Mouse (Mus musculus) cerebellum, adult 2 months (tissue): Measurements from ENCODE around the gene Hoxb4. TPM values are rescaled to one million over a fixed set of nuclear protein-coding genes. Genes with fewer than 3 reads are reported as not detected.

Experiments
- DNase-seq, 2 experiments: peaks; one replicate each; pipeline ENCODE4 v3.0.0; 2021
- H3K27ac ChIP-seq: fragments of 200-500 bp; 2 replicates; pipeline ENCODE4 v1.5.1; 2012; ENCODE audit warnings: low read length, control low read depth, inconsistent platforms; ENCODE audit not compliant: insufficient read depth
- H3K27me3 ChIP-seq: fragments of 200-500 bp; 2 replicates; pipeline ENCODE4 v1.6.1; 2012; ENCODE audit warnings: inconsistent platforms, mild to moderate bottlenecking, low read length, moderate library complexity; ENCODE audit not compliant: control insufficient read depth, insufficient read depth
- H3K4me1 ChIP-seq: fragments of 200-500 bp; 2 replicates; pipeline ENCODE4 v1.6.1; 2011; ENCODE audit warnings: low read length; ENCODE audit not compliant: control insufficient read depth, insufficient read depth
- H3K4me3 ChIP-seq: fragments of 200-500 bp; replicated peaks from 2 replicates; pipeline ENCODE3; 2011; ENCODE audit warnings: mild to moderate bottlenecking, low read depth, low read length, control low read depth; ENCODE audit not compliant: insufficient read depth
- CTCF ChIP-seq: fragments of 200-500 bp; IDR thresholded peaks from 2 replicates; pipeline ENCODE4 v1.5.1; 2011; ENCODE audit warnings: low read depth, mild to moderate bottlenecking, control low read depth, low read length, moderate library complexity, borderline replicate concordance; ENCODE audit not compliant: insufficient read depth
- POLR2A ChIP-seq: fragments of 200-500 bp; IDR thresholded peaks from 2 replicates; pipeline ENCODE4 v1.6.1; 2011; ENCODE audit warnings: low read length, control low read depth, borderline replicate concordance; ENCODE audit not compliant: insufficient read depth
- WGBS: fragments of 180-500 bp; shearing (Covaris S2); methylation state at CpG from one replicate; pipeline ENCODE4 v1.1.7; 2018; 5-methylcytosine and 5-hydroxymethylcytosine counted together
- polyA plus RNA-seq: library from polyadenylated mRNA; depleted of rRNA; stranded (reverse); fragments of >200 nt; gene quantifications from 2 replicates; pipeline ENCODE4 v1.2.3, GENCODE M21; 2012

Gene Hoxb4
- polyA plus RNA-seq, 1 experiment: 1.5 TPM

- H3K4me3 ChIP-seq: no peak overlapping the region
- H3K4me1 ChIP-seq: no peaks in the 10 kb centered on the region
- H3K27me3 ChIP-seq: peaks cover 5% of the 10 kb centered on the region; the same call in 1 of the 2 replicates
- TF ChIP-seq POLR2A: no peak
- TF ChIP-seq CTCF: no peak
- no peak overlapping the region for H3K27ac ChIP-seq
- 8% methylated on average over 2 of the region's 2 CpGs for WGBS
- DNase-seq: no peak
These were observed 15.9 kb downstream of the Hoxb4 start for GRCm38 (mm10) chr11:96334002-96334364.

- Histone ChIP-seq H3K4me1 (no peaks in the 10 kb centered on the region), H3K27ac (no peak overlapping the region), H3K4me3 (no peak overlapping the region), H3K27me3 (peaks cover 5% of the 10 kb centered on the region; the same call in 1 of the 2 replicates)
- 26% methylated on average over 3 of the region's 3 CpGs for WGBS
- no peak for TF ChIP-seq CTCF
- no peak for TF ChIP-seq POLR2A
- DNase-seq: no peak
These were observed 16.9 kb downstream of the Hoxb4 start for GRCm38 (mm10) chr11:96334998-96335397.

- DNase-seq: no peak
- H3K4me1 ChIP-seq: no peaks in the 10 kb centered on the region
- WGBS: 4% methylated on average over 2 of the region's 2 CpGs
- peaks cover 8% of the 10 kb centered on the region; the same call in 1 of the 2 replicates for H3K27me3 ChIP-seq
- H3K4me3 ChIP-seq: no peak overlapping the region
- no peak overlapping the region for H3K27ac ChIP-seq
- TF ChIP-seq CTCF (no peak), POLR2A (no peak)
These were observed 18.5 kb downstream of the Hoxb4 start for GRCm38 (mm10) chr11:96336597-96336996.

DNA sequence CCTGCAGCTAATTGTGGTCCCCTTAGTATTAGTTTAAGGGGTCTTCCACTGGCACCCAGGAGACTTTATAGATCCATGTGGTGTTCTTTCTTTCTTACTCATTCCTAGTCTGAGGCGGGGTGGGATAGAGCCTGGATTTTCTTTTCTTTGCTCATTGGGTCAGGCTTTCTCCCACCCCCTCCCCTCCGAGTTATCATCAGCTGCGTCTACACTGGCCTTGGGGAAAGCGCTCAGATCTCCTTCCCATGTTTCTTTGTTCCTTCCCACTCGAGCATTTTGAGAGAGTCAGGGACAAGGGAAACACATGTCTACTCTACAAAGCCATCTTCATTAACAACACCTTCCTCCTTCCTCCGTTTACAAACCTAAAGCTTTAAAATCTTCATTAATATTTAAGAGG, 19.0 kb downstream of the Hoxb4 start:
- 4% methylated on average over 6 of the region's 6 CpGs for WGBS
- H3K27me3 ChIP-seq: peaks cover 9% of the 10 kb centered on the region; the same call in 1 of the 2 replicates
- no peak overlapping the region for H3K4me3 ChIP-seq
- TF ChIP-seq CTCF (no peak), POLR2A (no peak)
- DNase-seq: no peak
- H3K27ac ChIP-seq: no peak overlapping the region
- H3K4me1 ChIP-seq: no peaks in the 10 kb centered on the region

GRCm38 (mm10) chr11:96338957-96339855, 21.1 kb downstream of the Hoxb4 start:
- Histone ChIP-seq H3K4me3 (no peak overlapping the region), H3K27me3 (peaks cover 4% of the 10 kb centered on the region; the same call in 1 of the 2 replicates), H3K27ac (no peak overlapping the region), H3K4me1 (no peaks in the 10 kb centered on the region)
- TF ChIP-seq CTCF: no peak
- no peak for TF ChIP-seq POLR2A
- WGBS: 13% methylated on average over 7 of the region's 7 CpGs
- DNase-seq: no peak

DNA sequence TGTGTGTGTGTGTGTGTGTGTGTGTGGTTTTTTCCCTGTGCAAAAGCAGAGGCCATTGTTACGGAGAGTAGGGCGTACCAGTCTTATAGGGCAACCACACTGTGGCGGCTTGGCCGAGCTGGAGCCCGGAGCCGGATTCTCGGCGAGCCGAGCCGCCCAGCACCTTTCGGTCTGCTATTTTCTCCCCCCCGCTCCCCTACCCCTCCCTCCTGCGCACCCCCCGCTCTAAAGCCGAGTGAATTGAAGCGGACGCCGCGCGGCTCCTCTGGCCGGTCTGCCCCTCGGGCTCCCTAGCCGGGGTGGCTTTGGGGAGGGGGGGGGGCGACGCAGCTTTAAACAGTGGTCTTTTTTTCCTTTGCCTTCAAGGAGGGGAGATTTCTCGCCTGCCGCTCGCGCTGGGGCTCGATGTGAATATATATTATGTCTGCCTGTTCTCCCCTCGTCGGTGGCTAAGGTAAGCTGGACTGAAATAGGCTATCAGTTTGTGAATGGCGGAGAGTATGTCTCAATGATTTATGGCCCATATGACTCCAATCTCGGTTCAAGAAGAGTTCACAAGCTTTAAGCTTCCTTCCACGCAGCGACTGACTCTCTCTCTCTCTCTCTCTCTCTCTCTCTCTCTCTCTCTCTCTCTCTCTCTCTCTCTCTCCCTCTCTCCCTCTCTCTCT, 22.8 kb downstream of the Hoxb4 start:
- no peak for TF ChIP-seq POLR2A
- no peak for TF ChIP-seq CTCF
- Histone ChIP-seq H3K4me1 (no peaks in the 10 kb centered on the region), H3K4me3 (no peak overlapping the region), H3K27ac (no peak overlapping the region), H3K27me3 (peaks cover 8% of the 10 kb centered on the region; the same call in 1 of the 2 replicates)
- DNase-seq: no peak
- 3% methylated on average over 36 of the region's 36 CpGs for WGBS

- peak in 1 of 2 experiments; percentile 17 for DNase-seq
- TF ChIP-seq CTCF (no peak), POLR2A (no peak)
- WGBS: 3% methylated on average over 40 of the region's 40 CpGs
- Histone ChIP-seq H3K27ac (no peak overlapping the region; the same call in 1 of the 2 replicates), H3K4me3 (no peak overlapping the region), H3K4me1 (no peaks in the 10 kb centered on the region), H3K27me3 (peaks cover 11% of the 10 kb centered on the region; the same call in 1 of the 2 replicates)
These were observed 23.9 kb downstream of the Hoxb4 start for GRCm38 (mm10) chr11:96341701-96342575.
